Mouse (Mus musculus) embryo, embryonic 10 days (tissue): ENCODE results near the gene Ptrh2.

ENCODE experiments used
- DNase-seq: peaks from one replicate; pipeline ENCODE4 v3.0.0-alpha.2; 2015; ENCODE audit warnings: low spot score

The Ptrh2 gene

DNA sequence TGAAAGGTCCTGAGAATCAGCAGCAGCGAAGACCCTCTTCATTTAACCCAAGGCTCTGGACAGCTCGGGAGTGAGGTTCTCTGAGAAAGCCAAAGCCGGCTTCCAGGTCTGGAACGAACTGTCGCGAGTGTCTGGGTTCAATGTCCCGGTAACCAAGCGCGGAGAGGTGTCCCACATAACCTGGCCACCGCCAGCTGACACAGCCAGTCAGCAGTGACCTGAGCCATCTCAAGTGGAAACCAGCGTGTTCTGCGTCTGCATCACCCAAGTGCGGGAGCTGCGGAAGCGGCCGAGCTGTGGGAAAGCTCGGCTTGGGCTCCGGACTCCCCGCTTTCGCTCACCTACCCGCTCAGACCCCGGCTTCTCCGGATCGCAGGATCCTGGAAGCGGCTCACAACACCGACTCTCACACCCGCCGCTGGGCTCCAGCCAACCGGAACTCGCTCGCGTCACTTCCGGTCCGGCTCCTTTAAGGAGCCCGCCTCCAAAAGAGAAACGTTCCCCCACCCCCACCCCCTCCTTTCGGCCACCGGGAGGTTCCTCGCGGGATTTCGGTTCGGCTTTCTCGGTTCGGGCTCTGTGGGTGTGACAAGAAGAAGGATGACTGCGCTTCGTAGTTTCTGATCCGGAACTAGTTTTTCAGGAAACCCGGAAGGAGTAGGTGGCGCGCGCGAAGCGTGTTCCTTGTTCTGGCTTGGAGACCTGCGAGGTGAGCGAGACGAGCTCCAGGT is at the start of gene Ptrh2, which contains the start of gene Vmp1:
Ptrh2 (plus strand) TSS at position 591 of the 731 bp plus-strand sequence.
Vmp1 (minus strand) TSS at position 442 of the 731 bp plus-strand sequence.
- DNase-seq = peak; percentile 95

DNA sequence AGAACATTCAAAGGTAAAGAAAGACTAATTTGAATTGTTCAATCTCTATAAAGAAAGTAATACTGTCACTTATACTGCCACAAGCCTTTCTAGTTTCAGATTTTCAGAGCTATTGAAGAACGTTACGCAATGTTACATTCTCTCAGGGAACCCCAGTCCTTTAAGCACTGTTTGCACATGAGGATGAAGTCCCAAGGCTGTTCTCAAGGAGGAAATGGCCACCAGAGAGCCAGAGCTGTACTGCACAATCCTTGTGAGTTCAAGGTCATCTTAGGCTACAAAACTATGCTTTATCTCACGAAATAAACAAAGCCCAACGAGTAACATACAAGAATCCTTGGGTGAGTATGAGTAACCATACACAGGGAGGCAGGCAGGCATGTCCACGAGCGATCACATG is 49.4 kb upstream of the Ptrh2 start:
- DNase-seq = no peak

DNA sequence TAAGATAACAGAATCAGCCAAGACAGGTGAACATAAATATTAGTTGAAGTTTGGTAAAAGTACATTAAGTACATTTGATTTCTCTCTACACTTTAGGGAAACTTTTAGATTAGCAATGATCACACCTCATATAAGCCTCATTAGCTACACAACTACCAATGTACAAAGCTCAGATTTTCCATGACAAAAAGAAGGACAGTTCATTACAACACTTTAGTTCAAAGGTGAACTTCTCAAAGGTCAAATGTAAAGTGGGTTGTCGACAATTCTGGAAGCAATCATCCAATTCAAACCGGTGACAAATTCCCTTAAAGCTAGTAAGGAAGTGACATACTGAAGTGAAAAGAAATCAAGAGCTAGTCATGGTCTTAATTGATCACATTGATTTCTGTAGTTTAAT is 46.1 kb upstream of the Ptrh2 start:
- DNase-seq = no peak

GRCm38 (mm10) chr11:86641714-86642113 is 42.1 kb upstream of the Ptrh2 start:
- DNase-seq = no peak

DNA sequence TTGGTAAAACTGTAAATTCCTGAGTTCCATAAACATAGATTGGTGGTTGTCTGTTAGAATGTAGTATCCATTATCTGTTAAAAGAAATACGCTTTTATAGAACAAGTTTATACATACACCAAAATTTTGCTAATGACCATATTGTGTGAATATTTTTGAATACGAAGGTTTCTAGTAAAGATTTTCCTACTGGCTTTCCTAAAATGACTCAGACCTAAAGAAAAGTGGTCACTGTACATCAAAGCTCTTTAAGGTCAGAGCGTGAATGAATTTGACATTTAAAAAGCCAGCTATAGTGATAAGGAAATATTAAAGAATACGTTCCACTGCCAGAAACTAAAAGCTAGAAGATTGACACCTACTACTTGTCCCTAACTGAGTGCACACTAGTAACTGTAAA is 39.2 kb upstream of the Ptrh2 start:
- no peak for DNase-seq

DNA sequence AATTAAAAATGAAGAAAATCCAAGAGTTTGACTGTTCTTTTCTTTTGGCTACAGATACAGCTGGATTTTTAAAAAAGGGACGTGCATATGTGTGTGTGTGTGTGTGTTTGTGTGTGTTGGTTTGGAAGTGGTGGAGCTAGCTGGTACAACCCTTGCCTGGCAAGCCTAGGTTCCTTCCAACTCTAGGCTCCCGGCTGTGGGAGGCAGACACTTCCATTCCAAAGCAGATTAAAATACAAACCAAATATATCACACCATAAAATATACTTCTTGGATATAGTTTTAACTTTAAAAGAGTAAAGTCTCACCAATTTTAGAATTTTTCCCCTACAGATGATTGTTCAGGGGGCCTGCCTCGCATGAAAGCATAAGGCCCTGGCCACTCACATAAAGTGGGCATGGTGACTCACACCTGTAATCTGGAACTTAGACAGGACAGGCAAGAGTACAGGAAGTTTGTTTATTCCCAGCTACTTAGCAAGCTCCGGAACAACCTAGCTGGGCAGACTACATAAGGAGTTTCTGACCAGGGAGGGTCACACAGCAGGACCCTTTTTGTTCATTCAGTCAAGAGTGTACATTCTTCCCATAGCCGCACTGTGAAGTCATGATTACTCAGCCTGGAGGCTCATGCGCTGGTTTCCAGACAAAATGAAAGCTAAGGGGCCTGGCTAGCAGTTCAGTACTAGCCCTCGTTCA is 37.5 kb upstream of the Ptrh2 start:
- peak; percentile 56 for DNase-seq

GRCm38 (mm10) chr11:86646885-86647459 is 36.8 kb upstream of the Ptrh2 start:
- no peak for DNase-seq

DNA sequence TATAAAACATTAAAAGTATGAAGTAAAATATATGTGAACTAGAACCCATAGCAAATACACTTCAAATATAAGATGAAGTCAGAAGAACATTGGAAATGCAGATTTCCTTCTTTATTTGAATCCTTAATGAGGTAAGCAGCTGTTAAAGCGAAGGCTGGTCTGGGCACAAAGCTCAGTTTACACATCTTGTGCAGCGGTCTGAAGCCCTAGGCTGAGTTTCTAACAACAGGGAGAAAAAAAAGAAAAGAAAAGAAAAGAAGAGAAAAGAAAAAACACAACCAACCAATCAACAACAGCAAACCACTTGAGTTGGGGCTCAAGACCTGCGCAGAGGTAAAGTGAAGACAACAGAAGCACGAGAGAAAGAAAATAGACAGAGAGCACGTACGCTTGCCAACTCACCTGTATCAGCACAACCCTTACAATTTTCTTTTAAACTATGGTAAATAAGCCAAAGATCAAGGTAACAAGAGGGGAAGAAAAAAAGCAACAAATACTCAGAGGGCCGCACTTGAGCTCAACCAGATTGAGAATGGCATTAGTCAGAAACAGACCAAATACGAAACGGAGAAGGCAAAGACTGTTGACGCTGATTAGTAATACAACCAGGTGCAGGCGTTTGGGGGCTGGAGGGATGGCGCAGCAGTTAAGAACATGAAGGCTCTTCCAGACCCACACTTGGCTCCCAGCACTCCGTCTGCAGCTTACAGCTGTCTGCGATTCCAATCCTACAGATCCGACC is 35.9 kb upstream of the Ptrh2 start:
- DNase-seq = no peak

DNA sequence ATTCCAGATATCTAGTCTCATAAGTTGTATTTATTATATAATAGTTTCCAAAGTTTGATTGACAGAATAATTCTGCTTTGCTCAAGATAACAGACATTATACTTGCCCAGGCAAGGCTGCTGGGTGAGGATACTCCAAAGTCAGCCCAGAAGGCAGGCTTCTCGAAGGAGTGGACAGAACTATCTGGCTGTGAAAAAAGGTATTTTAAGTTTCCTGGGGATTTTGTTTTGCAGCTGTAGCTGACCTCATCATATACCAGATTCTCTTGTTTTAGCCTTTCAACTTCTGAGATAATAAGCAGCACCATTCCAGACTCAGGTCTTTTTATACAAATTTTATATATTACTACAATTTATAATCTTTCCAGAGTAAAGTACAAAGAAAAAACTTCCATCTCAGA is 34.2 kb upstream of the Ptrh2 start:
- DNase-seq = no peak

DNA sequence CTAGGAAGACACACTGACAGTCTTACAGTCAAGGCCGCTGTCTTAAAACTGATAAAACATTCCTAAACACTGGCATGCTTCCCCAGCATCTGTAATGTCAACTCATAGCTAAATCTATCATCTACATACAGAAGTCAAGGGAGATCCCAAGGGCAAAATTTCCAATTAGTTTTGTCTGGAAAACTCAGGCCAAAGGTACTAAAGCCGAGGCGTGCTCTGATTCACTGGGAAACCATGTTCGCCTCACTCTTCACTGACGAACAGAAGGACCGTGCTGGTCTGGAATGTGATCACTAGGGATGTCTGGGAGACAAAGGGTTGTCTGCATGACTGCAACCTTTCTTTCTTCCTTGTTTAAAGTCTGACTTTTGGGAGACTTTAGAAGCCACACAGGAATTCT is 33.1 kb upstream of the Ptrh2 start:
- no peak for DNase-seq

GRCm38 (mm10) chr11:86652578-86652979 is 31.2 kb upstream of the Ptrh2 start:
- no peak for DNase-seq

GRCm38 (mm10) chr11:86653446-86653845 is 30.3 kb upstream of the Ptrh2 start:
- DNase-seq = peak; percentile 56

DNA sequence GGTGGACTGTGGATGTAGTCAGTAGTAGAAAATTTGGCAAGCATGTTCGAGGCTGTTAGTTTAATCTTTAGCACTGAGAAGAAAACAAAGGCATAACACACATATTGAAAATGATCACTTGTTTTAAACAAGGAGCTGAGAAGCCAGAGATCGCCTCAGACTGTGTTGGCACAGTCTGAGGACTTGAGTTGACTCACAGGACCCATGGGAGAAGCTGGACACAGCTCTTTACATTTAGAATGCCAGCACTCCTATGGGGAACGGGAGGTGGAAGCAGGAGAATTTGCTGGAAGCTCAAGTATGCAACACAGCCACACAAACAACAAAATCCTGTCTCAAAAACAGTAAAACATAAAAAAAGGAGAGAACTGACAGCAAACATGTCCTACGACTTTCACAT is 29.7 kb upstream of the Ptrh2 start:
- no peak for DNase-seq

DNA sequence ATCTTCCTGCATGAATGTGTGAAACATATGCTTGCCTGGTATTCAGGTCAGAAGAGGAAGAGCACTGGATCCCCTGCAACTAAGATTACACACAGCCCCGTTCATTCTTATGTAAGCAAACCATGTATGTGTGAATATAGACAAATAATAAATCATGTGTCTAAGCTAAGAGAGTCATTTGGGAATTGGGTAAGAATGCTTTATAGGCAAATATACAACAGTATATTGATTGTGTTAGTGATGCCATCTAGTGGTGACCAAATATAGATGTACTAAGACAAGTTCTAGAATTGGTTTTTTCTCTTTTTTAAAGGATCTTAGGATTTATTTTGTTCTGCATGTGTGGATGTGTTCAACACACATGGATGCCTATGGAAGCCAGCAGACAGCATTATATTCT is 28.1 kb upstream of the Ptrh2 start:
- DNase-seq = peak; percentile 67

GRCm38 (mm10) chr11:86656849-86657567 is 26.8 kb upstream of the Ptrh2 start:
- DNase-seq = no peak

GRCm38 (mm10) chr11:86657863-86658262 is 25.9 kb upstream of the Ptrh2 start:
- DNase-seq = no peak

GRCm38 (mm10) chr11:86662986-86663895 is 20.5 kb upstream of the Ptrh2 start:
- no peak for DNase-seq

DNA sequence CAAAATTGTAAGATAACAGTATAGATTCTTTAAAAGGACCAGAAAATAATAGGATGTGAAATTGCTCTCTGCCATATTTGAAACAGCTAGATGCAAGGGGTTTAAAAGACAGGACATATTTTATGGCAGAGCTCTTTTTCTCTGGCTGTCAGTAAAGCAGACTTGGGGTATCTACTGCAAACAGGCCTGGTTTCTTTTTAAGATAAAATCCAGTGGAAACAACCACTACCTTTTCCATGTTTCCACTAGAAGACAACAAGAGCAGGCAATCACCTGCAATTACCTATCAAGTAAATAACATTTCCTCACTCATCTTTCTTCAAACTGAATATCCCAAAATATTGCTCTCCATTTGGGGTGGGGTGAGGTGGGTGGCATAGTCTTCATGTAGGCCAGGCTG is 19.8 kb upstream of the Ptrh2 start:
- DNase-seq = no peak

DNA sequence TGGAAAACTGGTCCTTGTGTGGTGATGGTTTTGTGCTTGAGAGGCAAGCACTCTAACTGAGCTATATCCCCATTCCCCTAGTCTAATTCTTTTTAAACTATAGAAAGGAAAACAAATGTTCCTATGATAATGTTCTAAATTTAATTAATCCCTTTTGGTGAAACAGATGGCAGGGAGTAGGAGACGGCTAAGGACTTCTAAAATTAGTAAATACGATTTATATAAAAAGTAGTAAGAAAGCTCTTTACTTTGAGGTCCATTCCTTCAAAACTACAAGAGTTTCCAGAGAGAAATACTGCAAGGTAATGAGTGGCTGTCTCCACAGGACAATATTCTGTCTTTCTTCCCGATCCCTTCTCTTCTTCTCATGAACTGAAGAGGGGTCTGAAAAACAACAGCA is 19.4 kb upstream of the Ptrh2 start:
- DNase-seq = no peak

- no peak for DNase-seq
Measured at GRCm38 (mm10) chr11:86667553-86667952, 16.2 kb upstream of the Ptrh2 start.

DNA sequence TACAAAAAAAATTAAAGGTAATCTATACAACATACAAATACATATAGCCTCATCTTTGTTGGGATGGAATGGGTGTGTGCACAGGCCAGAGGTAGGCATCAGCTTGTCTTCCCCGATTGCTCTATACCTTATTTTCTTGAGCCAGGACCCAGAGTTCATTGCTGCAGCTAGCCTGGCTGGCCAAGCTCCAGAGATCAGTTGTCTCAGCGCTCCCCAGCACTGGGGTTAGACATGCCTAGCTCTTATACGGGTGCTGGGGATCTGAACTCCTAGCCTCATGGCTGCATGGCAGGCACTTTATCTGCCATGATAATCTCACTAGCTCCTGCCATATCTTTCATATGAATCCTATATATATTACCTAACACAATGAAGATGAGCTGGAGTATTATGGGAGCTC is 15.6 kb upstream of the Ptrh2 start:
- no peak for DNase-seq
